Mouse (Mus musculus) induced T-regulatory cell, adult 2 months (primary cell): ENCODE data around the gene Krtap28-10.

Source experiments
- DNase-seq: peaks from one replicate; pipeline ENCODE4 v3.0.0-alpha.2; 2012; ENCODE audit warnings: low read depth

Gene Krtap28-10

DNA sequence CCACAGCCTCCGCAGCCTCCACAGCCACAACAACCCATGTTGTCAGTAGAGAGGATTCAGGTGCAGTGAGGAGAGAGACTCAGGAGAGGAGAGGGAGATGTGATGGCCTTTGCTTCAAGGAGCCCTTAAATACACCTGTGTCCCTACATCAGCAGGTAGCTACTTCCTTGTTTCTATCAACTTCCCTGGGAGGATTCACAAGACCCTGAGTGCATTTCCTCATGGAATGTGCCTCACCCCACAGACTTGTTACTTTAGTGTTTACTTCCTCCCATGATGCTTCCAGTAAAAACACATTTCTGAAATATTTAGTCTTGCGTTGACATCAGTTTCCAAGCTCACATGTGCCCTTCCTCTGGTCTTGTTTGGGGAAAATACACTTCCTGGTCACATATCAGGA, at the start of gene Krtap28-10:
TSS of gene Krtap28-10 (minus strand) at position 101 of the 400 bp plus-strand sequence.
- no peak for DNase-seq

DNA sequence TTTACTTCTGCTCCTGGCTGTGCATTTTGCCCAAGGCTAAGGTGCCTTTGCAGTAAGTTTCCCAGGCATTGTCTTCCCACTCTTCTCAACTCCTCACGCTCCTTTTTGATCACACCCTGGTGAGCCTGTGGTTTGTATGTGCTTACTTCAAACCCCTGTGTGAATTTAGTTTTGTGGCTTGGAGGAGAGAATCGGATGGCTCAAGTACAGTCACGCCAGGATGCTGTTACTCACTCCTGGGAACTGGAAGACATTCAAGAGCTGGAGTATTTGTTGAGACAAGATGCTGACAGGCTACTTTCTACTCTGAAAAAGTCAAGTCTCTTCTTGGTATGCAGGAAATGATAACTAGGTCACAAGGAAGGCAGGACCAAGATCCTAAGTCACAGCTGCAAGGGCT, 49.0 kb upstream of the Krtap28-10 start:
- no peak for DNase-seq

DNA sequence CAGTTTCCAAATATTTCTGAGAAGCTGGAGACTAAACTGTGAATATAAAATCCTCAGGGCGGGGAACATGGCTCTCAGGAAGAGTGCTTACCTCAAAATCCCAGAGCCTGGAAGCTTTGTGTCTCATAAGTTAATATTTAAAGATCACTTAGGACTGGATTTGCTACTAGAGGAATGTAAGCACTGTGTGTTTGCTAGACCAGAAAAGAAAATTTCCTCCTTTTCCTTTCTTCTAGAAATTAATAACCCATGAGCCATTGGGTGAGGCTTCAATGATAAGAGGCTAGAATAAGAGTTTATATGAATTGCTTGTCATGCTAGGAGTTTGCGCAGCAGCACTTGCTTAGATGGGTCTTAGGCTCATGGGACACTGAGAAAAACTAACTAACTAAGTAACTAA, 42.5 kb upstream of the Krtap28-10 start:
- no peak for DNase-seq

DNA sequence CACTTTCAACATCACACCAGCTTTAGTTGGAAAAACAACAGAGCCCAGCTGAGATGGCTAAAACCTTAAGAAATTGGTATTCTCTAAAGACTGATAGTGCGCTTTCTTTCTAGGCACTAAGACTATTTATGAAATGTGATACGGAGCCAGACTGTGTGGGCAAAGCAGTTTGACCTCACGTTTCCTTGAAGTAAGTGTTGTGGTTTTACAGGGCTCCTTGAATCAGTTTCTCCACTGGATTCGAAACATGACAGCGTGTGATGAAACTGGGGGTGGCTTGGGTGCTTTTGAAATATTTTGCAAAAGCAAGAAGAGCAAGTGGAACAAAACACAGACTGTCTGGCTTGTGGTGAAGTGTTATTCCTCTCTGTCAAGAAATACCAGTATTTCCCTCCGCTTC, 34.7 kb upstream of the Krtap28-10 start:
- DNase-seq = peak; percentile 43

DNA sequence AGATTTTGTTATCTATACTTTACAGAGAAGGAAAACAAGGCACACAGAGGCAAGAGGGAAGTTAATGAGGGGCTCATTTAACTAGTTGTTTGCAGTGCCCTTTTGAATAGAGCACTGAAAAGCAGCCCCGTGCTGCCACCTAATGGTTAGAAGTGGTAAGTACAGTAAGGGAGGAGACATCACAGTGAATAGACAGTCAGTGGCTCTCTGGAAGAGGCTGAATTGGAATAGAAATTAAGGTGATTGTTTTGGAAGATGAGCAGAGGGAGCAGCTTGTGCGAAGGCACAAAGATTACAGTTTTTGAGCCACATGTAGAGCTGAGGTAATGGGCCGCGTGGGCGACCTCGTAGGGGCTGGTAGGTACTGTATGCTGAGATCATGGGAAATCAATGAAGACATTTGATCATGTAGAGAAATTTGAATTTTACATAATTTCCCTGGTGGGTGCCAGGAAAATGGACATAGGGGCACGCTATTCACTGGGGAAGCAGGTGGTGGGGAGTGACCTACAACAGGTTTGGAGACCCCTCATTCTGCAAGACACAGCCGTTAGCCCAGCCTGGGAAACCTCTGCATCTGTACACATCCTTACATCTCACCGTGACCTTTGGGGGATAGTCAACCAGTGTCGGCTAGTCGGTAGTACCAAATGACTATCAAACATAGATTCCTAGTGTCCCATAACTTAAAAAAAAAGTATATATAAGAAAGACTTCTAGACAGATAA, 34.1 kb upstream of the Krtap28-10 start:
- DNase-seq = peak; percentile 80

DNA sequence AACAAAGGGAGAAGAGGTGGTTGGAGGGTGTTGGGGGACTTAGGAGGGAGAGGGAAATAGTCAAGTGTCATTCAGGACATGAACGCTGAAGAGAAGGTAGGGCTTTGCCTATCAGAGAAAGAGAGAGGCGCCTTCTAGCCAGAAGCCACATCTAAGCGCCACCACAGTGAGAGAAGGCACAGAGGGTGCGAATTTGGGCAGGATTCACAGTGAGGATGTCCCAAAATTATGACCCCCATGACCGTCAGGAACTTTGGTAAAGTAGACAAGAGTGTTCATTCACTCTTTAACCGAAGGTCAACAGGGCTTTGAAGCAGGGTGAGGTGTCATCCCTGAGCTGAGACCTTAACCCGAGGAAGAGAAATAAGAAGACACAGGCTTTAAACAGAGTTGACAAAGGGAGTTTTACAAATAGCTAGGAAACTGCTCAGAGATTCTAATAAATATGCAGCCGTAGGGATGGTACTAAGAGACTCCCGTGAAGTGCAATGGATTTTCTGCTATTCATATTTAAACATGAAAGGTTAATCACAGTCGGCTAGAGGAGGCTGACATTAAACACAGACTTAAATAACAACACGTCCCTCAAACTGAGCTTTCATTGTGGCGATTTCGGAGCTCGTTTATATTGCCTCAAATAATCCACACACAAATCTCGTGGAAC, 33.4 kb upstream of the Krtap28-10 start:
- peak; percentile 3 for DNase-seq

DNA sequence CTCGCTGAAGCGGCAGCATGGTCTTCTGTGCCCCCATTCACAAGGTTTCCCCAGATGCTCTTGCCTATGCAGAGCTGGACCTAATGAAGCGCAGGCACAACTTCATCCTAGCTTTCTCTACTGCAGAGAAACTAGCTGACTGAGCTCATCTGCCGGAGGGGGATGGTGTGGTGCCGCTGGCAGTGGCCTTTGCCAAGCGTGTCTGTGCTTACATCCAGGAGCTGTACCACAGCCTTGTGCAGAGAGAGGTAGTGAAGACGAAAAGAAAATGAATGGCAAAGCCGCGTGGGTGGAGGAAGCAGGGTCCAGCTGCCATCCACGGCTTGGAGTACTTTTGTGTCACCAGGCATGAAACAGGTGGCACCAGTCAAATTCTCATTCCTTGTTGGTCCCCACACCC, 24.9 kb upstream of the Krtap28-10 start:
- no peak for DNase-seq

DNA sequence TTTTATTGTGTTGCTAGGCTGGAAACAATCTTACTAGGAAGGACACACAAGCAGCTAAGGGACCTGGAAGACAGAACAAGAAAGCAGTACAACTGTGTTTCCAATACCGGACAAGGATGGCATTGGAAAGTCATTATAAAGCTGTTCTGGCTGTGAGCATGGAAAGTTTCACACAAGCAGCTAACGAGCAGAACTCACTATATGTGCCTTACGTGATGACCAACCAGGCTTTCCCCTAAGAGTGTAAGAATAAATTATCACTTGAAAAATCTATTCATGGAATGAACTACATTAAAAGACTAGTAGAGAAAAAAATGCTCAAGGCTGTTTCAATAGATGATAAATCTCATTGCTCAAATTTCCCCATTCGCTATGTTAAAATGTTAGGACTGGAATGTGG, 24.3 kb upstream of the Krtap28-10 start:
- DNase-seq = no peak

DNA sequence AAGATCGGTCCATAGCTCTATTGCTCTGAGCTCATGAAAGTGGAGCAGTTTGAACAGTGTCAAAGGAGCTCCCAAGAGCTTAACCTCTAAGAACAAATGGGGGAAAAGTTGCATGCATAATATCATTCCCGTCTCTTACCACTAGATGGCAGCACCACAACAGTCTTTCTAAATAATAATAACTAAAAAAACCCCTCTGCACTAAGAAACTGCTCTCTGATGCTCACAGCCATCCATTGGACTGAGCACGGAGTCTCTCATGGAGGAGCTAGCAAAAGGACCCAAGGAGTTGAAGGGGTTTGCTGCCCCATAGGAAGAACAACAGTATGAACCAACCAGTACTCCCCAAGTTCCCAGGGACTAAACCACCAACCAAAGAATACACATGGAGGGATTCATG, 22.6 kb upstream of the Krtap28-10 start:
- DNase-seq = peak; percentile 70

DNA sequence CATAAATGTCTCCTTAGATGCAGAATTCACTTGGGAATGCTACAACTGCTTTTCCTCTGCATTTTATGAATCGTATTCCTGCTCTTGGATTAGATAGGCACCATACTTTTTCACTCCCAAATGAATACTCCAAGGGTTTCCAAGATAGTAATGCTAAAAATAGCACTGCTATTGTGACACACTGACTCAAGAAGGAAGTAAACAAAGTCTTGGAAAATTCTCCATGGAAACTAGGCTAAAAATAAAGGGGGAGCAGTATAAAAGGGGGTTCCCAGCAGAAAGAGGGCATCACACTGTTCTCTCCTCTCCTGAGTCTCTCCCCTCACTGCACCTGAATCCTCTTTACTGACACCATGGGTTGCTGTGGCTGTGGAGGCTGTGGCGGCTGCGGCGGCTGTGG, 18.4 kb upstream of the Krtap28-10 start, which contains the start of gene Krtap28-13:
TSS of gene Krtap28-13 (plus strand) at position 288 of the 400 bp plus-strand sequence.
- no peak for DNase-seq

DNA sequence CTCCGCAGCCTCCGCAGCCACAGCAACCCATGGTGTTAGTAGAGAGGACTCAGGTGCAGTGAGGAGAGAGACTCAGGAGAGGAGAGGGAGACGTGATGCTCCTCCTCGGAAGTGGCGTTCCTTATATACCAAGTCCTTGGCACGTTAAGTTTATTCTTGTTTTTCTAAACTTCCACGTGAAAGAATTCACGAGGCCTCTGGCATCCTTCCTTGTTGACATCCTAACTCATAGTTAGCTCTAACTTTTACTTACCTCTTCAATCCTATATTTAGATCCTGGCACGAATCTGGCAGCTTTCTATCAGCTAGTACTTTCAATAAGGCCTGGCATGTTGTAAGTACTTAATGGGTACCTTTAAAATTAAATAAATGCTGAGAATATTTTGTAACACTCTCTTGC, 17.0 kb upstream of the Krtap28-10 start, which contains the start of gene A030005K14Rik:
TSS of gene A030005K14Rik (minus strand) at position 101 of the 400 bp plus-strand sequence.
- DNase-seq = no peak

DNA sequence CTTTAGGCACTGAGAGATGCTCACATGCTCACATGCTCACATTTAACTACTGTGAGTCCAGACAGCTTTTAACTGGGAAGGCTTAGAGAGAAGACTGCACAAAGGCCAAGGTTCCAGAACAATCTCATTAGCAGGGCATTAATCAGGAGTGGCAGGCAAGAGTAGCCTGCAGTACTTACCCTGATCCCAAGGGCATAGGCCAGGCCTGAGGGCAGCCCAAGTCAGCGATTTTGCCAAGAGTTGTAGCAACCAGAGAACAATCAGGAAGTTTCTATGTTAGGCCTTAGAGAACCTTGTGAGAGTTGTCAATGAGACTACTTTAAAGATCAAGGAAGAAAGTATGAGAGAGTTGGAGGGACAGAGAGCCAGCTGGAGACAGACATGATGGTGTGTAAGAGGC, 16.2 kb upstream of the Krtap28-10 start:
- DNase-seq = no peak

DNA sequence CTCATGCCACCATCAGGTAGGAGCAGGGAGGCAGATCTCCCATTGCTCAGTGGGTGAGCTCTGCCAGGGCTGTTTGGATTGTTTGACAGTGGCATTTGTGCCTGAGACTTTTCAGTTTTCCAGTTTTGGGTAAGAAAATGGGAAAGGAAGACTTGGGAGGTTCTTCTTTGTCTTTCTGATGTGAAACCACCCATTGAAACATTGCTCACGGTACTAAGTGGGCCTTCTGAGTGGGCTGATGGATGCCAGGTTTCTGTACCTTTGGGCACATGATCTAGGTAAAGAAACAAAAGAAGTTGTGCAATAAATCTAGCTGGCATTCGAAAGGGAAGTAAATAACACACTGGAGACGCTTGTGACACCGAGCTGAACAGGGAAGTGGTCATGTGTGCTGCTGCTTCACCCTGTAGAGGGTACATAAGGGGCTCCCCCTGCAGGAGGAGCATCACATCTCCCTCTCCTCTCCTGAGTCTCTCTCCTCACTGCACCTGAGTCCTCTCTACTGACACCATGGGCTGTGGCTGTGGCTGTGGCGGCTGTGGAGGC, 2.7 kb upstream of the Krtap28-10 start, which contains the start of gene Gm47969:
TSS of gene Gm47969 (plus strand) at position 51 of the 546 bp plus-strand sequence.
- no peak for DNase-seq

DNA sequence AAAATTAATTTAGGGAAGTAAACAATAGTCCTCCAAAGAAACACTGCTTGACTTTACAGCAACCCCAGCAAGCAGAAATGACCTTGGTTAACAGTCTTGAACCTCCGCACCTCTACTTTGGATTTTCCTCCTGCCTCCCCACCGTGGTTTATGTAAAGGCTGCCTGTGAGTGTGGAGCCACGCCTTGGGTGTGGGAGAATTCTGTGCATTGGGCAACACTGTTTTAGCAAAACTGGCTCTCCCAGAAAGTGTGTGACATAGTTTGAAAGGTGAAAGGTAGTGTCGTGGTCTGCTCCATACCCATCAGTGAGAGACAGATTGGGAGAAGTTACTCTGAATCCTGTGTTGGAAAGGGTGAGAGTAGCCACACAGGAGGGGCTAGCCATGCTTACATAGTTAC, 3.2 kb downstream of the Krtap28-10 start:
- DNase-seq = no peak

DNA sequence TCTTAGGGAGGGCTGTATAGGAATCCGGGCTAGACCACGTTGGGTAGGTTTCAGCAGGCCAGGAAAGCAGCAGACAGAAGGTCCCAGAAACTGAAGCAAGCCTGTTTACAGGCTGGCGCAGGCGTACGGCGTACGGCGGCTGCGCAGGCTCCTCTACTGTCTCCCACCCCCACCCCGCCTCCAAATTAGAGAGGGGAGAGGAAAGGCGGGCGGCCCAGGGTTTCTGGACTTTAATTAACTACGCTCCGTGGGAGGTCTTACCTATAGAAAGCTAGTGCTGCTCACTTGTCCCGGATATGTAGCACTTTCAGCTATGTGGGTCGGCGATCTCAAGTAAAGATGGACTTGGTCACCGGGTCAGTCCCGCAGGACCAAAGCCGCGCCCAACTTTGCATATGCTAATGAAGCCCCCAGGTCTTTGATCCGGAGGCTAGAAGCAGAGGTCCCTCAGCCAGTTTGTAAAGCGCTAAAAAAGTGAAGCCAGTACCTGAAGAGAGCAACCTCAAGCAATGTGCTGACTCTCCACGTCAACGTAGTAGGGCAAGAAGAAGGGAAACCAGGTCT, 4.1 kb downstream of the Krtap28-10 start, which contains the start of gene Slc19a3:
TSS of gene Slc19a3 (minus strand) at position 340 of the 564 bp plus-strand sequence.
- DNase-seq = peak; percentile 9

DNA sequence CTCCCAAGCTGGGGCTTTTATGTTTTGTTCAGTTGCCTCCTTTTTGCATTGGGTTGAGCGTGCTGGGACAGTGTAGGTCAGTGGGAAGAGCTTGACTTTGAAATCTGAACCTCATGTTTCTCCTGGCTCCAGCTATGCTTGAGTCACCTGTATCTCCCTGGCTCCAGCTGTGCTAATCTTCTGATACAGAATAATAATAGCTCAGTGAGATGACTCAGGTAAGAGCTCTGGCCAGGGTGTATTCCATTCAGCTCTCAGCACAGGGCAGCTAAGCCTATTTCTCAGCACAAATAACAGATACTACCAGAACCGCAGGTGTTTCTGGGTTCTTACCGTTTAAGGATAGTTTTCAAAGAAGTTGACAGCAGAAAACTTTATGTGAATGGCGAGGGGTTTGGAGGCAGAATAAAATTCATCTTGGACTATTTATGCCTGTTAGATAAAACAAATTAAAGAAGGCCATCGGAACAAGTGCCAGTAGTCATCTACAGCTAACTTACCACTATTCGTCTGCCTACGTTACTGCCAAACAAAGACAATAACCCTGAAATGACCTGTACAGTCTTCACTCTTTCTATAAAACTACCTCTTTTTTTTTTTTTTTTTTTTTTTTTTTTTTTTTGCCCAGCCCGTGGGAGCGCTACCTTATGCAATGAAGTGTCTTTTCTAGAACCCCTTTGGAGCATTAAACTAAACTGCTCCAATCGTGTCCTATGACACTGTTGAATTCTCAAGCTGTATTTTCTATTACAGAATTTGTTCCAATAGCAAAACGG, 5.2 kb downstream of the Krtap28-10 start:
- DNase-seq = no peak

DNA sequence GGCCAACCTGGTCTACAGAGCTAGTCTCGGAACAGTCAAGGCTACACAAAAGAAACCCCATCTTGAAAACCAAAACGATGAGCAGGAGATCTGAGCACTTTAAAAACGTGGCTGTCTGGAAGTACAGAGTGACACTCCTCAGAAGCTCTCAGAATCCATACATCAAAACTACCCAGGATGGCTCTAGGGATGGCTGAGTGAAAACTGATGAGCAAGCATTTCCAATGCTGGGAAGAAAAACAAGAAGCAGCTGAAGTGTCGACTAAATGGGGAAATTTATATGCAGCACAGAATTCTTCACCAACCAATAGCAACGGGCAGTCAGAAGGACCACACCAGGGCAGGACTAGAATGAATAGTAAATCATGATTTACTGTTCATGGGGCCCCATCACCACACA, 7.8 kb downstream of the Krtap28-10 start:
- no peak for DNase-seq

DNA sequence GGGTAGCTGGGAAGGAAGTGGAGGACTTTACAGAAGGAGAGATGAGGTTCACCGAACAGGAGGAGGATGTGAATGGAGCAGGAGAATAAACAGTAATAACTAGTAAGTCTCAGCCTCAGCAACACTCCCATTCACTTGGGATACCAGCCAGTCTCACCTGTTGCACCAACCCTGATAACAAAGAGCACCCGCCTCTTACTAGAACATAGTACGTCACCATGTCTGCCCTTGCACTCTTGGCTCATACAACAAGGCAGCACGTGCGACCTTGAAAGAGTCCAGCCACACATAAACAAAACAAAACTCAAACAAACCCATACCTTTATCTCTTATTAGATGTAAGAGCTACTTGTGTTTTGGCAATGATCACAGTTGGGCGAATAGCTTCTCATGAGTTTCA, 9.8 kb downstream of the Krtap28-10 start:
- DNase-seq = no peak

DNA sequence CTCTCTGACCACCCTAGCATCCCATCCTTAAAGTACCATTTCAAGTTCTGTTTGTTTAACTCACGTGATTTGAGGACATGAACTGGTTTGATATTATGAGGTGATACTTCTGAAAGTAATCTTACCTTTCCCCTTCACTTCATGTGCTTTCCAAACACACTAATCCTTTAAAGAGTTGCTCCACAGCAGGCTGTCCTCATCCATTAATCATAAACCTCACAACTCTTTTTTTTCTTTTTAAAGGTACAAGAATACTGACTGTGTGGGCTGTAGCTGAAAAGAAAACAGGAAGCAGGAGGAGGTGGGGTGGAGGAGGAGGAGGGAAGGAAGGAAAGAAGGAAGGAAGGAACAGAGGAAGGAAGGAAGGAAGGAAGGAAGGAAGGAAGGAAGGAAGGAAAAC, 10.3 kb downstream of the Krtap28-10 start:
- DNase-seq = no peak

DNA sequence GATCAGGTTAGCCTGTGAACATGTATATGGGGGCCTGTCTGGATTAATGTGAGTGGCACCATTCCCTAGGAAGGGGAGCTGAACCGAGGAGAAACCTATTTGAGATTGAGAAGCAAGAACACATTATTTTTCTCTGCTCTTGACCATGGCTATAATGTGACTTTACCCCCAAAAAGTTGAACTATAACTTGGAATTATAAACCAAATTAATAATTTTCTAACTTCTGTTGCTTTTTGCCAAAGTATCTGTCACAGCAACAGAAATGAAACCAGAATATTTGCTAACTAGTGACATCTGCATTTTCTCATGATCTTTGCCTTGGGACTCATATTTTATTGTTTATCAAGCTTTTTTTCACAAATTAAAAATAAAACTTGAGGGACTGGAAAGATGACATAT, 25.7 kb downstream of the Krtap28-10 start:
- no peak for DNase-seq

DNA sequence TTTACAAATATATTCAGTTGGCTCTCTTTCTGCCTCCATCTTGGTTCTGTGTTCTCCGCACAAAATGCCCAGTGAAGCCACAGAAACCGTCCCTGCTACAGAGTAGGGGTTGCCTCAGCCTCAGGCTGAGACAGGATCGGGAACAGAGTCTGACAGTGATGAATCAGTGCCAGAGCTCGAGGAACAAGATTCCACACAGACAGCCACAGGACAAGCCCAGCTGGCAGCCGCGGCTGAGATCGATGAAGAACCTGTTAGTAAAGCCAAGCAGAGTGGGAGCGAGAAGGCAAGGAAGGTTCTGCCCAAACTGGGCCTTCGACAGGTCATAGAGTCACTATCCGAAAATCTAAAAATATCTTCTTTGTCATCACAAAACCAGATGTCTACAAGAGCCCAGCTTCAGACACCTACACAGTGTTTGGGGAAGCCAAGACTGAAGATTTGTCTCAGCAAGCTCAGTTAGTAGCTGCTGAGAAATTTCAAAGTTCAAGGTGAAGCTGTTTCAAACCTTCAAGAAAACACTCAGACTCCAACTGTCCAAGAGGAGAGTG, 26.9 kb downstream of the Krtap28-10 start:
- no peak for DNase-seq

DNA sequence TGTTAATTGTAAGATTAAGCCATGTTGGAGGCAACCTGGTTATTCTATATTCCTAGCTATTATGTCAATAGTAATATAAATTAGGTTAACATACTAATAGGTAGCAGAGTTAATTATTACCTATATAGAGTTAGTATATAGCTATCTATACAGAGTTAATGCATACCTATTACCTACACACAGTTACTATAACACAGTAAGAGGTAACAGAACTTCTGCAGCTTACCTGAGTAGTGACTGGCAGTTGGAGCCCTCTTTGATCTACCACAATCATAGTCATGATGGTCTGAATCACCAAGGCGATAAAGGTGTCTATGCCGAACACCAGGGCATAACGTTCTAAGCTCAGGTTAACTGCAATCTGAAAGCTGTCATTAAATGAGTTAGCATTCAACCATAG, 27.8 kb downstream of the Krtap28-10 start:
- DNase-seq = no peak
